Mouse (Mus musculus): ENCODE results near the gene Olfr577. TPM values are rescaled to one million over a fixed set of nuclear protein-coding genes. Genes with fewer than 3 reads are reported as not detected.

The Olfr577 gene
- polyA plus RNA-seq (2015; fragmentation: Nextera tagmentation; extraction: Ambion mirVana) = not detected in 2 replicates

DNA sequence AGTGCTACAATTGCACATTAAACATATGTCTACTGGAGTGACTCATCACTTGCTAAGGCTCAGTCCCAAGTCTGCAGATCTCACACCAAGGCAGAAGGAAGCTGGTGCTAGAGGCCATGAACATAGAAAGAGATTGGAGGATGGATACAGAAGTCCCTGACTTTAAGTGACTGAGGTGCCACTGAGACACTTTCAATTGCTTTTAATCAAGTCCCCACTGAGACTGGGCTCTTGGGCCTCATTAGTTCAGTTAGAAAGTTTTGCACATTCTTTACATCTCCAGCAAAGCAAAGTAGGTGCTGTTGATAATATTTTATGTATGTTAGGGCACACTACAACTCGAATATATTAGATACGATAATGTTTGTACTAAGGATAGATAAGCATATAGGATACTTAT, at the start of gene Olfr577:
TSS of gene Olfr577 (minus strand) at position 101 of the 400 bp plus-strand sequence.
- Histone ChIP-seq H3K9me3 (no peaks in the 10 kb centered on the region), H3K9ac (replicated peaks) (no peak within 1 kb of the TSS), H3K36me3 (no peaks in the 10 kb centered on the region), H3K27me3 (no peaks in the 10 kb centered on the region), H3K4me2 (replicated peaks) (no peak within 1 kb of the TSS), H3K4me3 (replicated peaks) (no peak within 1 kb of the TSS), H3K27ac (no peak within 1 kb of the TSS), H3K4me1 (replicated peaks) (no peaks in the 10 kb centered on the region)
- 88% methylated on average over 2 of the region's 2 CpGs for WGBS
- ATAC-seq = no peak

DNA sequence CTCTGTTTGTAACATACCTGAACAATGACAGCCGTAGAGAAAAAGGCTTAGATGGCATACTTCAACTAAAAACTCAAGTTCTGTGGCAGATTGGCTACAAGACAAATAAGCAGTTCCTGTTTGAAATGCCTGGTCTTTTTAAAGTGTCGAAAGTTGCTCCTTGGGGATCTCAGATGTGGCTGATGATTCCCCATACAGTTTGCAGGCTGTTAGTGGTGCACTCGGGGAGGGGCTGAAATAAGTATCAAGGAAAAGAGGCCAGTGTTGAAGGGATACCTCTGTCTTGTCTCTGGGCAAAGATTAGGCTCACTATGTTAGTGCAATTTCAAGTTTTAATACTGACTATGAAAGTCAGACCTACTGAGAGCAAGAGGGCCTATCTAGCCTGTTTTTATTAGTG, 13.5 kb upstream of the Olfr577 start, which contains the start of gene Olfr578:
TSS of gene Olfr578 (minus strand) at position 101 of the 400 bp plus-strand sequence.
- no peaks in the 10 kb centered on the region for H3K36me3 ChIP-seq
- H3K4me2 ChIP-seq (replicated peaks) = no peak within 1 kb of the TSS
- no peak within 1 kb of the TSS for H3K9ac ChIP-seq (replicated peaks)
- H3K27ac ChIP-seq = no peak within 1 kb of the TSS
- no peaks in the 10 kb centered on the region for H3K4me1 ChIP-seq (replicated peaks)
- ATAC-seq = no peak
- no peaks in the 10 kb centered on the region for H3K27me3 ChIP-seq
- no peak within 1 kb of the TSS for H3K4me3 ChIP-seq (replicated peaks)
- WGBS = 84% methylated on average over 3 of the region's 3 CpGs
- H3K9me3 ChIP-seq = peaks cover 2% of the 10 kb centered on the region; the same call in 1 of the 2 replicates

DNA sequence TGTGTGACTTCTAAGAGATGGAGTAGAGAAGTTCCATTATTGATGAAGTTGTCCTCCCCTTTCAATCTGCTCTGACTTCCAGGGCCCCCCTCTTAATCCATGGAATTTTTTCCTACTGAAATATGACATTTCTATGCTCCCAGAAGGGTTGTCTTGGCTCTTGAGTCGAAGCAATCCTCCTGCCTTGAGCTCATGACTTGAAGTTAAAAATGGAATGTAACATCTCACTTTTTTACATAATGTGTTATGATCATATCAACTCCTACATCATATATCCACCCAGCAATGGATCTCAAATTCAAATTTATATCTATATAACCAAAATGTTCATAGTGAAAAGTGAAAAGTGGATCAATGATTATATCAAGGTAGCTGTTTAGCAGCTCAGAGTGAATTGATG, 1.3 kb downstream of the Olfr577 start:
- Histone ChIP-seq H3K4me1 (replicated peaks) (no peaks in the 10 kb centered on the region), H3K9me3 (no peaks in the 10 kb centered on the region), H3K4me2 (replicated peaks) (no peak overlapping the region), H3K27ac (no peak overlapping the region), H3K4me3 (replicated peaks) (no peak overlapping the region), H3K36me3 (no peaks in the 10 kb centered on the region), H3K27me3 (no peaks in the 10 kb centered on the region), H3K9ac (replicated peaks) (no peak overlapping the region)
- 32% methylated on average over 1 of the region's 1 CpGs for WGBS
- ATAC-seq = no peak

DNA sequence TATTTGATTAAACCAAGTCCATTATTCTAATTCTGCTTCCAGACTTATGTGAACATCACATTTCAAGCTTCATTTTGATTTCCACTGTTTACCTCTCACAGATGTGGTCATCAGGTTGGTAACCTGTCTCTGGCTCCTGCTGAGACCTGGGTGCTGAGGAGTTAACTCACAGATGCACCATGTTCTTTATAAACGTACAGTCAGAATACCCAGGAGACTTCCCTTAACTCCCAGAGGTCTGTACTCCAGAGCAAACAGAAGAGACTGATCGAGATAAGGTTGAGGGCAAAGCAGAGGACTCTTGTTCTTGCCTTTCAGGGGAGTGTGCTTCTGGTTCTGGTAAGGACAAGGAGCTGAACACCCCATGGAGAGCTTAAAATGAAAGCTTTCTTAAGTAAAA, 13.4 kb downstream of the Olfr577 start, which contains the start of gene Olfr576:
TSS of gene Olfr576 (plus strand) at position 301 of the 400 bp plus-strand sequence.
- H3K4me1 ChIP-seq (replicated peaks) = no peaks in the 10 kb centered on the region
- ATAC-seq = no peak
- H3K9ac ChIP-seq (replicated peaks) = no peak within 1 kb of the TSS
- H3K27ac ChIP-seq = no peak within 1 kb of the TSS
- H3K27me3 ChIP-seq = no peaks in the 10 kb centered on the region
- H3K4me3 ChIP-seq (replicated peaks) = no peak within 1 kb of the TSS
- no peaks in the 10 kb centered on the region for H3K36me3 ChIP-seq
- H3K4me2 ChIP-seq (replicated peaks) = no peak within 1 kb of the TSS
- WGBS = 61% methylated on average over 2 of the region's 2 CpGs
- H3K9me3 ChIP-seq = no peaks in the 10 kb centered on the region

DNA sequence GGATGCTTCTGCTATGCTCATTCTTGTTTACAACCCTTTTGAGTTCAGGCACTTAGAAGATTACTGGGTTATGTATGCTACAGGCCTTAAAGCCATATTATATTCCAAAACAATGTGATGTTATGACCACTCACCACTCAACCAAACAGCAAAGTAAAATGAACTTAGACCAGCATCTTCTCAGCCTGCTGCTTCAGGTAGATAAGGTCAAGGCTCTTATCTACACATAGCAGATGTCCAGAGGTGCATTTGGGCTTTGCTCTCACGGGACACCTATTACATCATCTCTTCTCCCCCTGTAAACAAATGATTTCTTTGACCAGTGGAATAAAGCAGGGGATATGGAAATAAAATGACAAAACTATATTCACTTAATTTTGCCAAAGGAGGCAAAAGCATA, 17.1 kb downstream of the Olfr577 start, which contains the start of gene Olfr575:
TSS of gene Olfr575 (minus strand) at position 183 of the 400 bp plus-strand sequence.
- H3K27me3 ChIP-seq = no peaks in the 10 kb centered on the region

DNA sequence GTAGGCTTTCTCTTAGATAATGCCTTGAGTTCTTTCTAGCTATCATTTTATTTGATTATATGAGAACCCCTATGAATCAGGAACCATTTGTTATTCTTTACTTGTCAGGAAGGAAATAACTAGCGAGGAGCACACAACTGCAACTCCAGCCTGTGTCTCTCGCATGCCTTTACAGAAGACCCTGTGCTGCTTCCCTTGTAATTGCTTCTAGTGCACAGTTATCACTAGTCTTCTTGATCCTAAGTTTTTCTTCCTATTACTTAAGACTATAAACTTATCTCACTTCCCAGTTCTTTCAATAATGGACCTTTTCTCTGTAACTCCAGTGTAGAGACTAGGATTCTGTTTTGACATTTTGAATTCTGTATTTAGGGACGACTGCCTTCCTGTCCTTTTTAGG, 17.6 kb downstream of the Olfr577 start:
- Histone ChIP-seq H3K9ac (replicated peaks) (no peak overlapping the region), H3K4me2 (replicated peaks) (no peak overlapping the region), H3K4me1 (replicated peaks) (no peaks in the 10 kb centered on the region), H3K27me3 (no peaks in the 10 kb centered on the region), H3K9me3 (no peaks in the 10 kb centered on the region), H3K27ac (no peak overlapping the region), H3K4me3 (replicated peaks) (no peak overlapping the region), H3K36me3 (no peaks in the 10 kb centered on the region)
- ATAC-seq = no peak
- WGBS = 82% methylated on average over 3 of the region's 3 CpGs

More for the DNA sequence above, 17.1 kb downstream of the Olfr577 start, which contains the start of gene Olfr575:
- ATAC-seq = no peak
- no peaks in the 10 kb centered on the region for H3K36me3 ChIP-seq
- no peaks in the 10 kb centered on the region for H3K4me1 ChIP-seq (replicated peaks)
- no peaks in the 10 kb centered on the region for H3K9me3 ChIP-seq
- H3K27ac ChIP-seq = no peak within 1 kb of the TSS
- no peak within 1 kb of the TSS for H3K9ac ChIP-seq (replicated peaks)
- H3K4me2 ChIP-seq (replicated peaks) = no peak within 1 kb of the TSS
- no peak within 1 kb of the TSS for H3K4me3 ChIP-seq (replicated peaks)
- 74% methylated on average over 1 of the region's 1 CpGs for WGBS

DNA sequence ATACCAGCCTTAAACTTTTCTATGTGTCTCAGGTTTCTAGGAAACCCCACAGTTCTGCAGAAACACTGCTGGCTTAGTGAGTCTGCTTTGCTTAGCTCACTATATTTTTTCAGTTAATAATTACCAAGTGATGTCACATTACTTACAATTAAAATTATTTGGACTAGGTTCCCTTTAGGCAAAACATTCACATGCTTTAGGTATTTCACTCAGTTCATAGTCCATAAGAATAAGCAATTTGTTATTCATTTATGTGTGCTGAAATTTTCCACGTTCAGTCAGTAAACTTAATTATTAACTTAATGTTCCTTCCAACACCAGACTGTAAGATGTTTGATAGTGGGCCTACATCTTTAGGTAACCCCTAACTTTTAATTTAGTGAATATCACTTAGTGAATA, 25.0 kb downstream of the Olfr577 start:
- H3K27me3 ChIP-seq = no peaks in the 10 kb centered on the region

DNA sequence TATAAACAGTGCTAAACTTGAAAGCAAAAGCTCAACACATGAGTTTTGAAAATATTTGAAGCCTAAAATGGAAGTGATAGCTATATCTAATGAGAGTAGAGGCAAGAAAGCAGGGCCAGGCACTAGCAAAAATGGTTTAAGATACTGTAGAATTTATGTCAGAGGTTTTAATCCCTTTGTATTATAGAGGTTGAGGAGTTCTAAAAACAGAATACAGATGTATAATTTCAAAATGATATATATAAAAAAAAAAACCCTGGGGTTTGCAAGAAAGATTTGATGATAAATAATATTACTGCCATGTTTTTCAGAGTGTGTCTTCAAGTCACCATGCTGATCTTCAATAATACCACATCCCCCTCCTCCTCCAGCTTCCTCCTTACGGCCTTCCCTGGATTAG, 27.6 kb downstream of the Olfr577 start, which contains the start of gene Olfr574:
TSS of gene Olfr574 (plus strand) at position 301 of the 400 bp plus-strand sequence.
- 86% methylated on average over 1 of the region's 1 CpGs for WGBS

More for the DNA sequence above, 25.0 kb downstream of the Olfr577 start:
- 81% methylated on average over 1 of the region's 1 CpGs for WGBS
- Histone ChIP-seq H3K4me3 (replicated peaks) (no peak overlapping the region), H3K36me3 (no peaks in the 10 kb centered on the region), H3K9me3 (no peaks in the 10 kb centered on the region), H3K27ac (no peak overlapping the region), H3K4me2 (replicated peaks) (no peak overlapping the region), H3K9ac (replicated peaks) (no peak overlapping the region), H3K4me1 (replicated peaks) (no peaks in the 10 kb centered on the region)
- no peak for ATAC-seq

DNA sequence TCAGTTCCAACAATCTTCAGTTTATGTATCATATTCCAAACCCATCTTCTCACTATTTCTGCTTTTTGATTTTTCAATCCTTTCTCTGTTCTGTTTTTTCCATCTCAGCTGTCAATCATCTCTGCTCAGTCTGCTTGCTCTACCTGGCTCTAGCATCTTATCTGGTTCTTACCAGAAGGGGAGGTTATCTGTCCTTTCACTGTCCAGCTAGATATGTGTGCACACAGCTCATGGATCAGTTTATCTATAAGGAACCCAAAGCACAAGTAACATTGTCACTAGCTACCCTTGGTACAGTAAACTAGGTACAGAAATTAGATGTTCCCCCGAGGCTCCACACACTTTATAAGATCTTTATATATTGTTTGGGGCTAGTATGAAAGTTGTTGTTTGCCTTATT, 32.3 kb downstream of the Olfr577 start:
- Histone ChIP-seq H3K27ac (no peak overlapping the region), H3K9ac (replicated peaks) (no peak overlapping the region)
- WGBS = 97% methylated on average over 1 of the region's 1 CpGs

More for the DNA sequence above, 27.6 kb downstream of the Olfr577 start, which contains the start of gene Olfr574:
- Histone ChIP-seq H3K4me1 (replicated peaks) (no peaks in the 10 kb centered on the region), H3K36me3 (no peaks in the 10 kb centered on the region), H3K4me3 (replicated peaks) (no peak within 1 kb of the TSS), H3K9me3 (no peaks in the 10 kb centered on the region), H3K27ac (no peak within 1 kb of the TSS), H3K27me3 (no peaks in the 10 kb centered on the region), H3K4me2 (replicated peaks) (no peak within 1 kb of the TSS), H3K9ac (replicated peaks) (no peak within 1 kb of the TSS)
- ATAC-seq = no peak

DNA sequence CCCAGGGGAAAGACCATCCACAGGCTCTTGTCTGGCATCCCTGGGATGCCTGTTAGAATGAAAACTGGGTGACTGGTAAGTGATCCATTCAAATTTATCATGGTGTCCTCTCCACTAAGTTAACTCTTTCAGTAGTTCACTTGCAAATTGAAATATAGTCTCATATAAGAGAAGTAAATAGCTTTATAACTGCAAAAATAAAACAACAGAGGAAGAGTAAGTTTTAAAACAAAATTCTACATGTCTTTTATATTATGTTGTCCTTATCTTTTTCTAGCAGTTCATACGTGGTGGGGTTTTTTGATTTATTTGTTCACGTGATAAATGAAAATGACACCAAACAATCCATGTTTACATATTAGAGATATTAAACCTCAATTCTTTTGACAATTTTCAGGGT, 33.3 kb downstream of the Olfr577 start, which contains the start of gene Olfr573-ps1:
TSS of gene Olfr573-ps1 (minus strand) at position 101 of the 400 bp plus-strand sequence.
- no peaks in the 10 kb centered on the region for H3K4me1 ChIP-seq (replicated peaks)
- H3K36me3 ChIP-seq = no peaks in the 10 kb centered on the region
- ATAC-seq = no peak
- H3K9me3 ChIP-seq = no peaks in the 10 kb centered on the region
- 90% methylated on average over 2 of the region's 2 CpGs for WGBS
- no peaks in the 10 kb centered on the region for H3K27me3 ChIP-seq
- no peak within 1 kb of the TSS for H3K4me3 ChIP-seq (replicated peaks)
- no peak within 1 kb of the TSS for H3K4me2 ChIP-seq (replicated peaks)
- no peak within 1 kb of the TSS for H3K27ac ChIP-seq
- H3K9ac ChIP-seq (replicated peaks) = no peak within 1 kb of the TSS

More for the DNA sequence above, 32.3 kb downstream of the Olfr577 start:
- Histone ChIP-seq H3K4me3 (replicated peaks) (no peak overlapping the region), H3K4me1 (replicated peaks) (no peaks in the 10 kb centered on the region), H3K4me2 (replicated peaks) (no peak overlapping the region), H3K27me3 (no peaks in the 10 kb centered on the region), H3K9me3 (no peaks in the 10 kb centered on the region), H3K36me3 (no peaks in the 10 kb centered on the region)
- ATAC-seq = no peak

DNA sequence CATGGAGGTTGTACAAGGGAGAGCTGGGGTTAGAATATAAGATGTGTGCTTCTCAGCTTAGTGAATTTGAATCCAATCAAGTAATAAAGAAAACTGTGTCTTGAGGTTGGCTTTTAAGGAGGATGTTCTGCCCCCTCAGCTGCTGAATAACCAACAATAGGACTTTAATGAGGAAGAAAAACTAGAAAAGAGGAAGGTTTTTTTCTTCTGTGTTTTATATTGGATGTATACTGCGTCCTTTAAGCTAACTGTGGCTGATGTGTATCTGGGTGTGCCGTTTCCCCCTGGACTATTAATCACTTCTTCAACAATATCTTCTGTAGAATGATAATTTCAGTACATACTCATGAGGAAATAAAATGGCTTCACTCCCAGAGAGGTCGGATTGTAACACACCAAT, 48.6 kb downstream of the Olfr577 start:
- Histone ChIP-seq H3K36me3 (no peaks in the 10 kb centered on the region), H3K4me1 (replicated peaks) (no peaks in the 10 kb centered on the region), H3K4me3 (replicated peaks) (no peak overlapping the region), H3K4me2 (replicated peaks) (no peak overlapping the region), H3K9ac (replicated peaks) (no peak overlapping the region), H3K27me3 (no peaks in the 10 kb centered on the region), H3K9me3 (no peaks in the 10 kb centered on the region), H3K27ac (no peak overlapping the region)
- no peak for ATAC-seq
- WGBS = 74% methylated on average over 3 of the region's 3 CpGs

DNA sequence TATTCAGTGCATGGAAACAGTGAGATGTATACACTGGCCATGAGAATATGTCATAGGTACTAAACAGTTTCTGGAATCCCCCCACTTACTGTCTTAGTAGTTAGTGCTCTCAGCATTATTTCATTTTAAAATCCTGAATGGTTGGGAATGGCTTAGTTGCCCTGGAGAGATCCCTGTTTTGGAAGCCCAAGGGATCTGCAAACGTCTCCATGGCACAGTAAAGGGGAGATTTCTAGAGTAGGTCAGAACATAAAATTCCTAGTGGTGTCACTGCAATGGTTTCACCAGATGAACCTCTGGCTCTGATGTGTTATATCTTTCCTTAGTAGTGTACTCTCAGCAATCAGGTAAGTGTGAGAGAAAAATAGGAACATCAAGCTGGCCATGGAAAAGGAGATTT, 51.6 kb downstream of the Olfr577 start, which contains the start of gene Olfr572:
TSS of gene Olfr572 (plus strand) at position 301 of the 400 bp plus-strand sequence.
- ATAC-seq = no peak
- H3K4me1 ChIP-seq (replicated peaks) = no peaks in the 10 kb centered on the region
- no peak within 1 kb of the TSS for H3K4me3 ChIP-seq (replicated peaks)
- H3K9me3 ChIP-seq = no peaks in the 10 kb centered on the region
- H3K9ac ChIP-seq (replicated peaks) = no peak within 1 kb of the TSS
- WGBS = 72% methylated on average over 1 of the region's 1 CpGs
- H3K27ac ChIP-seq = no peak within 1 kb of the TSS
- H3K36me3 ChIP-seq = no peaks in the 10 kb centered on the region
- H3K4me2 ChIP-seq (replicated peaks) = no peak within 1 kb of the TSS
- no peaks in the 10 kb centered on the region for H3K27me3 ChIP-seq

All from midbrain, embryonic 13.5 days (tissue).